Mouse (Mus musculus) sigmoid colon, adult 10 weeks (tissue): Measurements from ENCODE around the gene Rlbp1. TPM values are rescaled to one million over a fixed set of nuclear protein-coding genes. Genes with fewer than 3 reads are reported as not detected.

Experiments
- polyA plus RNA-seq: library from polyadenylated mRNA; stranded (reverse); fragments of 350-450 nt; fragmentation: Illumina TruSeq; extraction: RNeasy Lipid Tissue Mini Kit (QIAGEN cat#74804); gene quantifications from one replicate; pipeline ENCODE4 v1.2.3, GENCODE M21; 2014; ENCODE audit warnings: low read depth, low replicate concordance

The Rlbp1 gene
- not detected for polyA plus RNA-seq

GRCm38 (mm10) chr7:79386422-79387133, at the start of gene Rlbp1:
Gene Rlbp1, minus strand, starts transcription at chr7:79387048.

GRCm38 (mm10) chr7:79391883-79392649, 5.2 kb upstream of the Rlbp1 start, which contains the start of gene Fanci:
Gene Fanci, plus strand, starts transcription at chr7:79391929.

Other genes with a start within 250 kb of the Rlbp1 start
- gene Mfge8, start 238.0 kb downstream of the Rlbp1 start, polyA plus RNA-seq = 2.1 TPM
- 125 TPM for gene Abhd2, start 113.8 kb downstream of the Rlbp1 start, polyA plus RNA-seq
- 1.6 TPM for gene Fanci, start 4.9 kb upstream of the Rlbp1 start, polyA plus RNA-seq
- gene Polg, start 79.3 kb upstream of the Rlbp1 start, polyA plus RNA-seq = 43.6 TPM
- not detected for gene Rhcg, start 230.6 kb upstream of the Rlbp1 start, polyA plus RNA-seq